Mouse (Mus musculus): ENCODE results near the gene Wdr4.

GRCm38 (mm10) chr17:31474388-31474787 lies 45.4 kb downstream of the Wdr4 start:
- TF ChIP-seq CTCF (IDR thresholded peaks at IDR 0.05) (no peak), EP300 (IDR thresholded peaks at IDR 0.05) (no peak)
